Mouse (Mus musculus): ENCODE results near the gene Fam193a.

Fam193a gene

DNA sequence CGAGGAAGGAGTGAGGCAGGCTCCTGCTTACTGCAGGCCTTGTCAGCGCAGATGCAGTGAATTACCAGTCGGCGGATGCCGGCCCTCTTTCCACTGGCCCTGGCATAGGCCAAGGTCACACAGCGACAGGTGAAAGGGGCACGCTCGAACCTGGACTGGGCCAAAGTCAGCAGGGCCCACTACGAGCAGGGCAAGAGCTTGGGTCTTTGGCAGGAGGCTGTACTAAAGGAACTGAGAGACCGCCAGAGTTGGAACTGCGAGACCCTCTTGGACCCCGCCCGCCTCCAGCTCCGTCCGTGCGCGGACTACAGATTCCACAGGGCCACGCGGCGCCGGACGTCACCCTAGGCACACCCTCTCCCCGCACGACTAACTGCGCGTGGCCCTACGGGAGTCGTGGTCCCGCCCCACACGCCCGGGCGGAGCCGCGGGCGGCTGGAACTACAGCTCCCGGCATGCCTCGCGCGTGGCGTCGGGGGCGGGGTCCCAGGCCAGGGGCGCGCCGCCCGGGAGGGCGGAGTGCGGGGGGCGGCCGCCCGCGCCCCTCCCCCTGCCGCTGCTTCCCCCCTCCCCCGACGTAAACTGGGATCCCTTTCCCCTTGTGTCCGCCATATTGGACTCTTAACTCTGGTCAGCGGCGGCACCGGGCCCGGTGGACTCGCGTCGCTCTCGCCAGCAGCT lies at the start of gene Fam193a:
Fam193a (plus strand) TSS at position 593 of the 681 bp plus-strand sequence.
- peak; percentile 97 for DNase-seq

DNA sequence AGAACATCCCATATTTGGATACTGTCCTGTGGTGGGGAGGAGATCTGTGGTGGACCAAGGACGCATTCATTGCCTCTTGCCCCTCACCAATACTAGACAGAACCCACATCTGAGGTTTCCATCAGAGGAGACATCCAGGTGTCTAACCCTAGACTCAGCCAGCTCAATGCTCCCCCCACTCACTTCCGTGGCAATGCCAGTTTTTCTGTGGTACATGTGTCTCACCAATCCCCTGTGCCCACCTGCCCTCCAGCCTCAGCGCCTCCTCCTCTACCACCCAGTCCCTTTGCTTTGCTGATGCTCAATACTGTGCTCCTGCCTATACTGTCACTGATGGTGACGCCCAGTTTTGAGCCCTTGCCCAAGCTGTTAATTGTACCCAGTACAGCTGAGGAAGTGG lies 48.5 kb upstream of the Fam193a start:
- no peak for DNase-seq

DNA sequence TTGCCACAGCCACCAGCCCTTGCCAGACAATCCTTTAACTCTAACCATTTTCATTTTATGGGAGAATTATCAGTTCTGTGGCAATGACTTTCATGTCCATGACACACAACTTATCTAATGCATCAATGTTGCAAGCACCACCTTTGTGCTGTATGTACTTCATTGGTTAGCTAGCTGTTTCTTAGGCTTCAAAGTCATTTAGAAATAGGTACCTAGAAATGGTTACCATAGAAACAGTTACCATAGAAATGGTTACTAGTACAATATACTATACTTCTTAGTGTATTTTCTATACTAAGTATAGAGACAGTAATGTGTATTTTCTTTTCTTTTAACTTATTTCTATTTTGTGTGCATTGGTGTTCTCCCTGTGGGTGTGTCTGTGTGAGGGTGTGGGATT lies 44.4 kb upstream of the Fam193a start:
- no peak for DNase-seq

DNA sequence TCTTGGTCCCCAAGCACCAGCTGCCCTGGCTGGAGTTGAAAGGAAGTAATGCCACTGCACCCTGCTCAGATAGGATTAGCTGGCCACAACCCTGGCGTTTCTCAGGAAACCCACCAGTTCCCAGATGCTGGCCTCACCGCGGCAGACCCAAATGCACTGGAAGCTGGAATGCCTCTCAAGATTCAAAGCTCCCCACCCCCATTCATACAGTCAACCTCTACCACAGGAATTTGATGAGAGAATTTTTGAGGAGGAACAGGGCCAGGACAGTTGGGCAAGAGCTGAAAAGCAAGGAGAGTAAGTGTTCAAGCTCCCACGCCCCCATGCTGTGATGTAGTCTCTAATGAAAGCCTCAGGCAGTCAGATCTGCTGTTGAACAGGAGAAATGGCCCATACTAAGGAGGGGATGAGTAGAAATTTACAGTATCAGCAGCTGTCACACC lies 43.5 kb upstream of the Fam193a start:
- DNase-seq = peak; percentile 44

DNA sequence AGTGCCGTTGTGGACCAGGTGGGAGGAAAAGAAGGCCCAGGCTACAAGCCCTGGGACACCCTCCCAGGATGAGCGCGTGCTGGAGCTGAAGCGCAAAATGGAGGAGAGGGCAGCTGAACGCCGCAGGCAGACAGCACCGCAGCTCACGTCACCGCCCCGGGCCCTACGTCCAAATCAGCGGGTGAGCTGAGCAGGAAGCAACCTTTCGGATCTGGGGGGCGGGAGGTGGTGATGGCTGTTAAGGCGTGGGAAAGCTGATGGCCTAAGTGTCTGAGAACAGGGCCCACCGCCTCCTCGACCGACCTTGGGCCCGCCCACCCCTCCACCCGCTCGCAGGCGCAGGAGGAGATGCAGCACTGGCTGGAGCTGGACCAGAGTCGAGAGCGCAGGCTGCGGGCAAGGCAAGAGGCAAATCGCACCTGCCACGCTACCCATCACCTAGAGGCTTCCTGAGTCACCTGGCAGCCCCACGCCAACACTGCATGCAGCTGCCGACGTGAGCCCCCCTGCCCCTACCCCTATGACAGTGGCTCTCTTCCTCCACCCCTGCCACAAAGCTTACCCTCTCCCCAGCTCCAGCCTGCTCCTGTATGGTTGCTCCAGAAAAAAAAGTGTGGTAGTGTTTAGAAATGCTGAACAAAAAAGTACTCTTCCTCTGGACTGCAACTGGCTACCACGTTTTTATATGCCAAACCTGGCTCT lies 42.7 kb upstream of the Fam193a start:
- peak; percentile 12 for DNase-seq

DNA sequence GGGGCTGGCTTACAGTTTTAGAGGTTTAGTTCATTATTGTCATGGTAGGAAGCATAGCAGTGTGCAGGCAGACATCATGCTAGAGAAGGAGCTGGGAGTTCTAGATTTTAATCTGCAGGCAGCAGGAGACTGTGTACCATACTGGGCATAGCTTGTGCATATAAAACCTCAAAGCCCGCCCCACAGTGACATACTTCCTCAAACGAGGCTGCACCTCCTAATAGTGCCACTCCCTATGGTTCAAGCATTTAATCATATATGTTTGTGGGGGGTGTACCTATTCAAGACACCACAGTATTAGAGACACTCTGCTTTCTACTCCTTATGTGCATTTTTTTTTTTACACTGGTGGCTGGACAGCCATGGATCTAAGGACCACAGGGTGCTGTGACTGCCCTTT lies 39.6 kb upstream of the Fam193a start:
- no peak for DNase-seq

DNA sequence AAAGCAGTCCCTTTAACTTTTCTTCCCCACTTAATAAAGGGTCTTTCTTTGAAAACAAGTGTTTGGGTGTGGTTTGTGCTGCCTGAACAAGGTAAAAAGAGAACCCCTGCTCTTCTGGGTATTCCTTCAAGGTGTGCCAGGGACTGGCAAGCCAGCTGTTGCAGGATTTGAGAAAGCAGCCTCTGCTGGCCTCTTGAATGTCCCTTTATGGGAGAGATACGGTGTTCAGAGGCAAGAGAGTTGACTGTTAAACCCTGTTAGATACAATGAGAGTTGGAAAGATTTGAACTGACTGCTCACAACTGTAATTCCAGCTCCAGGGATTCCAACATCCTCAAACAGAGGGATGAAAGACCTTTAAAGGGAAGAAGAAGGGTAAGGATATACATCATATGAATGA lies 35.7 kb upstream of the Fam193a start:
- no peak for DNase-seq

DNA sequence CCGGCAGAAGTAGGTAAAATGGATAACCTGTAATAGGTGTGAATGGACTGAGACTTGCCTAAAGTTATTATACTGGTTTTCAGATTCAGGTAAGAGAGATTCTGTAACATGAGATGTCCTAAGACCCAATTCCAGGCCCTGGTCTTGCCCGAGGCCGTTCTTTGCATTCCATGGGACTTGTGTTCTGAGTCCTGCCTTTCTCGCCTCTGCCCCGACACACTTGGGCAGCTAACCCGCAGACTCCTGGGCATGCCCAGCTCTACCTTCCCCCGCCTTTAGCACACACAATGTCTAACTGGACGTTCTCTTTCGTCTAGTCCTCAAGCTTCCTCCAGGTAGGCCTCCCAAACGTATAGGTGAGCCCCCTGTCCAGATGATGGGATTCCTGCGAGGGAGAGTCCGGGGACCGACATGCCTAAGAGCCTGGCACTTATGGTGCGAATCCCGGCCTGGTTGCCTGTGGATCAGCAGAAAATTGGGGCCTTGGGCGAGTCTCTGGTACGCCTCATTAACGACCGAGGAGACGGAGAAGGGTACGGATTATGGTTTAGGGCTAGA lies 34.1 kb upstream of the Fam193a start:
- DNase-seq = peak; percentile 38

DNA sequence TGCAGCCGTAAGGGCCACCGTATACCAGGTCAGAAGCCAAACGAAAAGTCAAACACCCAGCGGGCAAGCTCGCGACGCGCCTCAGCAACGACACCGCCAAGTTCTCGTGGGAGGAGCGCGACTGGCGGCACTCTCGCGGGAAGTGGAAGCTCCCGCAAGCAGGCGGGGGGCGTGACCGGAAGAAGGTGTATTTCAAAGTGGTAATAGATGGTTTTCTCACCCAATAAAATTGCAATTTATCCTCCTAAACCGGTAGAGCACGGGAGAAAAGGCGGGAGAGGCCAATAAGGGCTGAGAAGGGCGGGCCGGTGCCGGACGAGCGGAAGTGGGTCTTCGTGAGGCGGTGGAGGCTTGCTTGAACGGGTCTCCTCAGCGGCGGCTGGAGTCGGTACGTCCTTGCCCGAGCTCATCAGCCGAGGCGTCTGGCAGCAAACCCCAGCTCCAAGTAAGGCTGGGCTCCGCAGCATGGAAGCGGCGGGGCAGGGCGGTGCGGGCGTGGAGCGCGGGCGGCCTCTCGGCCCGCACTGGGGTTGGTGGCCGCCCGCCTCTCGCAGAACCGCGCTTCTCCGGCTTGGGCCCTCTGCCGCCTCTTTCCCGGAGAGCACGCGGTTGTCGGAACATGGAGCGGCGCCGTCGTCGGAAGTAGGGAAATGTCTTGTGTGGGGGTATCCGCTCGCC lies 33.5 kb upstream of the Fam193a start, which contains the start of gene Rnf4:
Rnf4 (plus strand) TSS at position 193 of the 678 bp plus-strand sequence.
- DNase-seq = peak; percentile 99

DNA sequence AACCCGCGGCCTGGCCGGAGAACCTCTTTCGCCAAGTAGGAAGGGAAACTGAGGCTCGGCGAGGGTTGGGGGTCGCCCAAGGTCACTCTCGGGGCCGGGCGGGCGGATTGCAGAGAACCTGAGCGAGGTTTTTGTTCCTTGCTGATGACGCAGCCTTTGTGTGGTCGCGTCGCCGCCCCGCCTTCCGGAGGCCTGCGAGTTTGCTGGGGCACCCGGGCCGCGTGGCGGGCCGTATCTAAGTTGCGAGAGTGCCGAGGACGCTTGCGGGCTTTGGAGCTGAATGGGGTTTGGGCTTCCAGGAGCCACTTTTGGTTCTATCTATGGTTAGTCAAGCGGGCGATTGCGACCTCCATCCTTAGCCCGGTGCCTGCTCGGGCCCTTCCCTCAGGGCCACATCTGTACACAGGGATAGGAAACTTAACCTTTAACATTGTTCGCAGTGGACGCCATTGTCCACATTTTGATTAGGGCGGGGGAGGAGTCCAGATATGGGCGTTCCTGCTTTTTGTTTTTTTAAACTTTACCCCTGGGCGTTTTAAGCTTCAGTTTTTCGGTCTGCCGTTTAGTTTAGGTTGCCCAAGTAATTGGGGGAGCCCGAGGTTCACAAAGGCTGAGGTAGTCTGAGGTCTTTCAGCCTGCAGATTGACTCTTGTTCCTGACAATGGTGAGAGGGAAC lies 32.8 kb upstream of the Fam193a start:
- DNase-seq = peak; percentile 69

DNA sequence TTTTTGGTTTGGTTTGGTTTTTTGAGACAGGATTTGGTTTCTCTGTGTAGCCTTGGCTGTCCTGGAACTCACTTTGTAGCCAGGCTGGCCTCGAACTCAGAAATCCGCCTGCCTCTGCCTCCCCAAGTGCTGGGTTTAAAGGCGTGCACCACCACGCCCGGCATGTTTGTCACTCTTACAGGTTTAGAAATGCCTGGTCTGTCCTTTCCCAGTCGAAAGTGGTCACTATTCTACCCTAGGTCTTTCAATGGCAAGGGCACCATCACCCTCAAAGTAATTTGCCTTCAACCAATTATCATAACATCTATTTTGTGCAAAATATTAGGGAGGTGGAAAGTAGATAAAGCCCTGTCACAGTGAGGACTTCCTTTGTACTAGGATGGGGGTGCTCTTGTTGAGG lies 29.5 kb upstream of the Fam193a start:
- no peak for DNase-seq

DNA sequence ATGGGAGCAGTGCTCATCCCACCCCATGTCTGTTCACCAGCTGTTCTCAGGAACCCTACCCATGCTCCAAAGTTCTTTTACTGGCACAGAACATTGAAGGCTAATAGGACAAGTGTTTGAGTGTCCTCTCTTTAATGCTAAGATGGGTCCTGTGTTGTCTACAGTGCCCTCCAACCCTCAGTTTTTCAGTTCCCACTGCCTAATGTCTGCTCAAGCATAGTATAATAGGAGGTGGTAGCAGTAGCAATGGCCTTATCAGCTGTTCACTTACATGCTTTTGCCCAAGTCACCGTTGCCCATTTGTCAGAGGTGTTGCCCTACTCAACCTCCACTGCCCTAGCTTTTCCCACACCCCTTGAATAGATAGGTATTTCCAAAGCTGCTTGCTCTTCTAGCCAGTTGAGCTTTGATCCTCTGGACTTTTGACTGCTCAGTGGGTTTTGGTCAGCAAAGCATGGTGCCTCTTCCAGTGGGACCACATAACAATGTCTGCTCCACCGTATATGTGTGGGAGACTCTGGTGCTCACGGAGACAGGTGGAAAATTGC lies 17.6 kb upstream of the Fam193a start:
- no peak for DNase-seq

DNA sequence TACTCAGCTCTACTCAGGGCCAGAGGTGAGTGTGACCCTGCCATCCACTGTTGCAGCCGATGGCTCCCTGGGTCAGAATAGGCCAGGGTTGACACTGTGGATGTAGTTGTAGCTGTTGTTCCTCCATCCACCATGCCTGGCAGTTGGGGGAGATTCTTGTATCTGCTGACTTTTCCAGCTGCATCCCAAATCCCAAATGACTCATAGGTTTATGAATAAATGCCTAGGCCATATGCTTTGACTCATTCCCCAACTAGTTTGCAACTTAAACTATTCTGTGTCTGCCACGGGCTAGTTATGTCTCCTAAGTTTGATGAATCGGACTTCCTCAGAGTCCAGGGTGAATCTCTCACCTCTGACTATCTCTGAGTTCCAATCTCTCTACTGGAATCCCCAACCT lies 9.5 kb upstream of the Fam193a start:
- no peak for DNase-seq

DNA sequence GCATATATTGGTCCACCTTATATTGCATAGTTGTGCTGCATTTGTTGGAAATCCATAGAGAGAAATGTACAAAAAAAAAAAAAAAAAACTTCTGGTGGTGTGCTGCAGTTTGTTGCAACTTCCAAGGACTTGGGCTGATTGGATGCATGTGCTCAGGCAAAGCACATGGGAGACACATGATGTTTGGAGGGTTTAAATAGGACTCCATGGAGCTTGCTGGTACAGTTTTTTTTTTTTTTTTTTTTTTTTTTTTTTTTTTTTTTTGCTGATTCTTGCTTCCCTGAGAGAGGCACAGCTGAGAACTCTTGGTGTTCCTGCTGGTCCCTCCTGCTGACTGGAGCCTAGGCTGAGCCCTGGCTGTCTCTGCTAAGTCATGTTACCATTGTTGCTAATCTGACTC lies 6.6 kb upstream of the Fam193a start:
- DNase-seq = no peak

DNA sequence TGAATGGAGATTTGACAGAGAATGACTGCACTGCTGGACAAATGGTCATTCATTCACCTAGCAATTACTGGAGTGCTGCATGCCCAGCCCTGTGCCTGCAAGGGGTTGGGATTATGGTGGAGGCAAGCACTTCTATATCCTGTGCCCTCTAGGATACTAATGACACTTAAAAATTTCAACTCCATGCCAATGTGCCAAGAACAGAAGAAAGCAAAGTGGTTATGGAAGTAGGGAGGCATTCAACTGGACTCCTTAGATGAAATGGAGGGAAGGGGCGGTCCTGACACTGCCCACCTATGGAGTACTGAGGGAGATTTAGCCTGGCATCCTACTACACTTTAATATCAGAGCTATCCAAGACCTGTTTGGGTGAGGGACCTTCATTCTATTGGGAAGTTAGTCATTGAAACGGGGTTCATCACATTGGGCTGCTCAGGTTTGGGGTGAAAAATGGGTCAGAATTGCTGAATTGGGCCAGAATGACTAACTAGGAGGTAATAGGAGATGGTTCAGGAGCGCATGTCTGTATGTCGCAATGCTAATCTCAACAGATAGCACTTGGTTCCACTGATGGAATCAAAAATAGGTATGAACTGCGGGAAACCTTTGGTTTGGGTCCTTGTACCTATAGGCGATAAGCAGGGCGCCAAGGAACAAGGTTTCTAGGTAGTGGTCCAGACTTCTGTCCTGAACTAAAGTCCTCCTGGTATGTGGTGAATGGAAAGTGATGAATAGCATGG lies 1.0 kb upstream of the Fam193a start:
- DNase-seq = peak; percentile 5

DNA sequence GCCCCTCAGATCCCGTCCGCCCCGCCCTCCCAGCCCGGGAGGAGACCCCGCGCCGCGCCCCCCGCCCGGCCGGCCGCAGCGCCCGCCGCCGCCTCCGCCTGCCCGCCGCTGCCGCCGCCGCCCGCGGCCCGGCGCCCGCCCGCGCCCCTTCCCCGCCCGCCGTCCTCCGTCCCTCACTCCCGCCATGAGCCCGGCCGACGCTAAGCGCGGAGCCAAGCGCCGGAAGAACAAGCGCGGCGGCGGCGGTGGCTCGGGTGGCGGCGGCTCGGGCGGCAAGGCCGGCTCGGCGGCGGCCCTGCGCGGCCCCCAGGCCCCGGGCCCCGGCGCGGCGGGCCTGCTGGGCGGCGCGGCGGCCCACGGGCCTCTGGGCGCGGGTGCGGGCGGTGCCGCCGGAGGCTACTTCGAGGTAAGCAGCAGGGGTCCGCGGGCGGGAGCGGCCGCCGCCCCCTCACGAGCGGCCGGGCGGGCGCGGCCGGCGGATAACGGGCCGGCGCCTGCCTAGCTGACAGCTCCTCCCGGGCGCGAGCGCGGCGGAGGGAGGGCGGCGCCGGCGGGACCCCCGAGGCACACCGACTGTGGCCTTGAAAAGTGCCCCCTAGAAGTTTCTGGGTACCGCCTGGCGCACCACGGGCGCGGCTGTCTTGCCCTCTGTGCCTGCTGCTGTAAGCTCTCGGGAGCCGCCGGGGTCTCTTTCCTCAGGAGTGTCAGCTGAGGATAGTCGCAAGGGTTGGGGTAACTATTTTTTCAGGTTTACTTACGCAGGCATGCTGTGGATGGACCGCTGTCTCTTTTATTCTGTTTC lies 490 bp downstream of the Fam193a start:
- peak; percentile 14 for DNase-seq

DNA sequence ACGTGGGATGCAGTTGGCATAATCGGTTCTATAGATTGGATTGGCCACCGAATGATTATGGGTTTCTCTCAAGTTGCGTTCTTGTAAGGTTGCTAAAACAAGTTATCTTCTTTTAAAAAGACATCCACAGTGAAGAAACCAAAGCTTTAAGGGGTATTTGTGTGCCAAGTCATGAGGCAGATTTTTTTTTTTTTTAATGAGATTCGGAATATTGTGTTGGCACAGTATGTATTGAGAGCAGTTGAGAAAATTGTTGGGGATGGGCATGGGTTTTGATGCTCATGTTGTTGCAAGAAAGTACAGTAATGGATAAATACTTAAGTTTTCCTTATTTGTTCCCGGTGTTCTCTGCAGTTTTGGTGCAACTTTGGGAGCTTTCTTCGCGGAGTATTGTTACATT lies 1.1 kb downstream of the Fam193a start:
- no peak for DNase-seq

DNA sequence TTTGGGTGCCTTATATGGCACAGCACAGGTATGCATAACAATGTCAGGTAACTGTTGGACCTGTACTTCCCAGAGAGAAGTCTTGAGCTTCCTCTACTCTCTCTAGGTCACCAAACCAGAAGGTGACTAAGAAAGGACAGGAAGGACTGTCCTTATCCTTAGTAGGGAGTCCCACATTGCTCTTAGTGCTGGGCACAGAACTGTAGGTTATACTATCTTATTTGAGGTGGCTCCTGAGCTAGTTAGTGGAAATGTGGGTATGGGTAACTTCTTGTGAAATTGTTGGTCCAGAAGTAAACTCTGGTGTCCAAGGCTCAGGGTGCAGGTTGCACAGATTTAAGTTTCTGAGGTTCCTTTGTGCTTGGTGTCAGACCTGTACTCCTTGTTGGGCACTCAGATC lies 2.4 kb downstream of the Fam193a start:
- no peak for DNase-seq

DNA sequence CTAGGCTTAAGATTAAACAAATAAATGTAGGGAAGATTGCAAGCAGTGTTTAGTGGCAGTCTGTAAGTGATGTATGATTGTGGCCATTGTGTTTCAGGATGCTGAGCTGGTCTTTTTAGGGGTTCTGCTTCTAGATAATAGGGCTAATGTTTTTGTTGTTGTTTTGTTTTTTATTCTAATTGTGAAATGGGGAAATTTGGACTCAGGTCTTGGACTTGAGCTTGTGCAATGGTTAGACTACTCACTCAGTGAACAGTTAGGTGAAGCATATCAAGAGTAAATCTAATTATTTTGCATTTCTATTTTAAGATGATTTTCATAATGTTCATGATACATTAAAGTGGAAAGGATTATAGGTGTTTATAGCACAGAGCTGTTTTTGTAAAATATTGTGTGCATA lies 2.8 kb downstream of the Fam193a start:
- DNase-seq = no peak

DNA sequence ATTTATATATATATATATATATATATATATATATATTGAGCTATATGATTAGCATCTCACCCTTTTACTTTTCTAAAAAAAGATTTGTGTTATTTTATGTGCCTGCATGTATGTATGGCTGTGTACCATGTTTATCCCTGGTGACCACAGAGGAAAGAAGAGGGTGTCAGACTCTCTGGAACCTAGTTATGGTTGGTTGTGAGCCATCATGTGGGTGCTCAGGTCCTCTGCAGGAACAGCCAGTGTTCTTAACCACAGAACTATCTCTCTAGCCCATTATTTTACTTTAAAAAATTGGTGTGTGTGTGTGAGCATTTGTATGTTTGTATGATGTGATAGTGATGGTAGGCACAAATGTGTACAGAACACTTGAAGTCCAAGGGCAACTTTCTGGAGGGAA lies 9.1 kb downstream of the Fam193a start:
- no peak for DNase-seq

DNA sequence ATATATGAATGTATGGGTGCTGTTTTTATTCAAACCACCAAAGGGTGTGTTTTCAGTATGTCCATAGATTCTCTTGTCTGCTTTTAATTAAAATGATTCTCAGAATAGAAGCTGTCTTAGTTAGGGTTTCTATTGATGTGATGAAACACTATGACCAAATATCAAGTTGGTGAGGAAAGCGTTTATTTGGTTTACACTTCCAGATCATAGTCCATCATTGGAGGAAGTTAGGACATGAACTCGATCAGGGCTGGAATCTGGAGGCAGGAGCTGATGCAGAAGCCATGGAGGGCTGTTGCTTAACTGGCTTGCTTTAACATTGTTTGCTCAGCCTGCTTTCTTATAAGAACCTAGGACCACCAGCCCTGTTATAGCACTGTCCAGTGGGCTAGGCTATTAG lies 12.0 kb downstream of the Fam193a start:
- no peak for DNase-seq
